Mouse (Mus musculus) neural tube, embryonic 14.5 days (tissue): ENCODE measurements around the gene Pard6b. TPM values are rescaled to one million over a fixed set of nuclear protein-coding genes. Genes with fewer than 3 reads are reported as not detected.

ENCODE experiments used
- ATAC-seq: fragments of 200-750 bp; cut with Nextera tagmentation; 2 replicates; pipeline ENCODE4 v1.8.0; 2017; ENCODE audit warnings: low read depth, mild to moderate bottlenecking, moderate TSS enrichment, moderate library complexity
- H3K27ac ChIP-seq: fragments of 300-500 bp; sonication (generic); 2 replicates; pipeline ENCODE4 v1.5.1; 2014; ENCODE audit warnings: low read depth, mild to moderate bottlenecking, control low read depth, low read length, moderate library complexity, mixed read lengths
- H3K27me3 ChIP-seq: fragments of 300-500 bp; sonication (generic); 2 replicates; pipeline ENCODE4 v1.6.1; 2014; ENCODE audit warnings: low read length; ENCODE audit not compliant: control insufficient read depth, insufficient read depth
- H3K36me3 ChIP-seq: fragments of 300-500 bp; sonication (generic); 2 replicates; pipeline ENCODE4 v1.6.1; 2014; ENCODE audit warnings: low read length, mixed read lengths; ENCODE audit not compliant: control insufficient read depth, insufficient read depth
- H3K4me1 ChIP-seq: fragments of 300-500 bp; sonication (generic); 2 replicates; pipeline ENCODE4 v1.6.1; 2014; ENCODE audit warnings: low read length; ENCODE audit not compliant: control insufficient read depth, insufficient read depth
- H3K4me2 ChIP-seq: fragments of 300-500 bp; sonication (generic); 2 replicates; pipeline ENCODE4 v1.6.1; 2014; ENCODE audit warnings: mild to moderate bottlenecking, low read depth, low read length, control low read depth
- H3K4me3 ChIP-seq: fragments of 300-500 bp; sonication (generic); 2 replicates; pipeline ENCODE4 v1.5.1; 2014; ENCODE audit warnings: low read depth, low read length, control low read depth, mixed read lengths
- H3K9ac ChIP-seq: fragments of 300-500 bp; sonication (generic); replicated peaks from 2 replicates; pipeline ENCODE4 v1.6.1; 2014; ENCODE audit warnings: low read depth, mild to moderate bottlenecking, control low read depth, low read length, mixed read lengths
- H3K9me3 ChIP-seq: fragments of 300-500 bp; sonication (generic); 2 replicates; pipeline ENCODE4 v1.6.1; 2016; ENCODE audit warnings: low read length; ENCODE audit not compliant: control insufficient read depth
- WGBS: fragments of 180-500 bp; shearing (Covaris S2); extraction: QIAGEN DNeasy Blood & Tissue Kit; methylation state at CpG from one replicate; pipeline ENCODE4 v1.1.7; 2014; 5-methylcytosine and 5-hydroxymethylcytosine counted together
- microRNA-seq: library from miRNA; unstranded; fragments of <30 nt; microRNA quantifications from one replicate; pipeline ENCODE4, GENCODE M21; 2016
- polyA plus RNA-seq: library from polyadenylated mRNA; unstranded; fragments of >200 nt; fragmentation: Nextera tagmentation; extraction: Ambion mirVana; gene quantifications from 2 replicates; pipeline ENCODE4 v1.2.1, GENCODE M21; 2014

Pard6b gene
- polyA plus RNA-seq, 1 experiment from 2014 or later, result 8.5 TPM

DNA sequence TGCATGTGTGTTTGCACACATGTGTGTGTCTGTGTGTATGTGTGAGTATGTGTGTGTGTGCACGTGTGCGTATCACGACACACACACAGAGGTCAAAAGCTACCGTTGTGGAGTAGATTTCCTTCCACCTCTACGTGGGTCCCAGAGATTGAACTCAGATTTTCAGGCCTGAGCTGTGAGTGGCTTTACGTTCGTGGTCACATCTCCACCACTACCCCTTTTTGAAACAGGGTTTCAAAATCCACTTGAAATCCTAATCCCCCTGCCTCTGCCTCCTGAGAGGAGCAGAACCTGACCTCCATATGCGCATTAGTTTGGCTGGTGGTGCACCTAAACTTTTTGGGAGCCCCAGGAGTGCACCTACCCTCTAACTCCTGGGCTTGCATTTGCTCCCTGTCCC lies 68.4 kb downstream of the Pard6b start:
- no peak overlapping the region for H3K9ac ChIP-seq
- H3K27ac ChIP-seq, result no peak overlapping the region
- WGBS, result 93% methylated on average over 8 of the region's 8 CpGs
- H3K4me1 ChIP-seq, result peaks cover under 1% of the 10 kb centered on the region; the same call in 1 of the 2 replicates
- H3K27me3 ChIP-seq, result no peaks in the 10 kb centered on the region
- ATAC-seq, result no peak
- no peak overlapping the region for H3K4me2 ChIP-seq
- no peak overlapping the region for H3K4me3 ChIP-seq
- no peaks in the 10 kb centered on the region for H3K36me3 ChIP-seq
- H3K9me3 ChIP-seq, result no peaks in the 10 kb centered on the region

Small RNAs within 50 kb of the gene (microRNA-seq; reads per million reads assigned to microRNA genes)
- gene Gm24327, result not detected

Other genes starting within 250 kb of the Pard6b start
- gene Ptpn1, start 148.9 kb upstream of the Pard6b start, polyA plus RNA-seq, result 57.9 and 77.8 TPM in 2 replicates
- gene Ripor3, start 70.4 kb upstream of the Pard6b start, polyA plus RNA-seq, result 0.09 and 0.63 TPM in 2 replicates
- gene Adnp, start 126.1 kb downstream of the Pard6b start, polyA plus RNA-seq, result 3.4 and 3.7 TPM in 2 replicates
- gene Gm20716, start 149.4 kb downstream of the Pard6b start, polyA plus RNA-seq, result 30.4 and 31.3 TPM in 2 replicates
- 55.1 and 59.3 TPM in 2 replicates for gene Dpm1, start 149.6 kb downstream of the Pard6b start, polyA plus RNA-seq
- gene Mocs3, start 149.6 kb downstream of the Pard6b start, polyA plus RNA-seq, result 11.2 and 11.7 TPM in 2 replicates
- gene Kcng1, start 200.7 kb downstream of the Pard6b start, polyA plus RNA-seq, result 0.35 and 0.73 TPM in 2 replicates